Mouse (Mus musculus) Muller cell, postnatal 12 days (primary cell): ENCODE data around the gene Zfp771.

Source experiments
- DNase-seq: peaks from one replicate; pipeline ENCODE4 v3.0.0-alpha.2; 2015; ENCODE audit errors: inconsistent ontology term

Zfp771 gene

GRCm38 (mm10) chr7:127253341-127253740, 9.3 kb downstream of the Zfp771 start:
- DNase-seq, result no peak

- DNase-seq, result peak; percentile 95
Measured at GRCm38 (mm10) chr7:127253821-127254769, 10.0 kb downstream of the Zfp771 start.

GRCm38 (mm10) chr7:127255008-127255407, 10.9 kb downstream of the Zfp771 start:
- DNase-seq, result no peak

- no peak for DNase-seq
Measured at GRCm38 (mm10) chr7:127255965-127256364, 11.9 kb downstream of the Zfp771 start.

GRCm38 (mm10) chr7:127256518-127256917, 12.4 kb downstream of the Zfp771 start:
- DNase-seq, result no peak

GRCm38 (mm10) chr7:127259186-127259905, 15.3 kb downstream of the Zfp771 start:
- no peak for DNase-seq

GRCm38 (mm10) chr7:127260309-127261111, 16.4 kb downstream of the Zfp771 start, which contains the start of gene Dctpp1:
Gene Dctpp1 (minus strand): TSS chr7:127260709.
- peak; percentile 99 for DNase-seq

- no peak for DNase-seq
Measured at GRCm38 (mm10) chr7:127262218-127262961, 18.3 kb downstream of the Zfp771 start.

GRCm38 (mm10) chr7:127263526-127263925, 19.5 kb downstream of the Zfp771 start:
- no peak for DNase-seq

GRCm38 (mm10) chr7:127270256-127270655, 26.2 kb downstream of the Zfp771 start:
- peak; percentile 60 for DNase-seq

- no peak for DNase-seq
Measured at GRCm38 (mm10) chr7:127270666-127271065, 26.6 kb downstream of the Zfp771 start.

- no peak for DNase-seq
Measured at GRCm38 (mm10) chr7:127271093-127271492, 27.0 kb downstream of the Zfp771 start.

GRCm38 (mm10) chr7:127272566-127272965, 28.5 kb downstream of the Zfp771 start:
- no peak for DNase-seq

- DNase-seq, result peak; percentile 65
Measured at GRCm38 (mm10) chr7:127273118-127273923, 29.2 kb downstream of the Zfp771 start.

GRCm38 (mm10) chr7:127273925-127274789, 30.1 kb downstream of the Zfp771 start, which contains the start of gene Sephs2:
Gene Sephs2 (minus strand): TSS chr7:127274055.
- peak; percentile 89 for DNase-seq

- DNase-seq, result no peak
Measured at GRCm38 (mm10) chr7:127276519-127276961, 32.5 kb downstream of the Zfp771 start.

GRCm38 (mm10) chr7:127278311-127278710, 34.2 kb downstream of the Zfp771 start:
- peak; percentile 26 for DNase-seq

GRCm38 (mm10) chr7:127280092-127280491, 36.0 kb downstream of the Zfp771 start:
- no peak for DNase-seq

- DNase-seq, result no peak
Measured at GRCm38 (mm10) chr7:127281114-127281513, 37.0 kb downstream of the Zfp771 start.
